Mouse (Mus musculus) kidney, adult 2 months (tissue): ENCODE measurements around the gene Dhx32.

Source experiments
- CTCF ChIP-seq: fragments of 200-500 bp; conservative IDR thresholded peaks from 2 replicates; pipeline ENCODE4 v1.5.1; 2011; ENCODE audit warnings: low read depth, mild to moderate bottlenecking, control low read depth, low read length, moderate library complexity, mixed read lengths; ENCODE audit not compliant: insufficient read depth, insufficient read length
- POLR2A ChIP-seq: fragments of 200-500 bp; IDR thresholded peaks from one replicate; pipeline ENCODE4 v1.6.1; 2011; ENCODE audit warnings: low read depth, low read length, control low read depth

GRCm38 (mm10) chr7:133776626-133776996 lies 5.9 kb downstream of the Dhx32 start, which contains the start of gene Fank1:
- TF ChIP-seq POLR2A = no peak
- no peak for TF ChIP-seq CTCF
